Mouse (Mus musculus) G1E (cell line): ENCODE measurements at regions not wholly inside any gene's neighbourhood (a gene's known extent, or its start where the extent isn't known, plus 50 kb on each side); places are given as distances from the start of the nearest gene placed in this dataset.
"Not testable (repeated sequence)": the region's sequence is repeated elsewhere in the genome, so short reads cannot be mapped to it uniquely, and the experiment has no call there.

Source experiments
- CTCF ChIP-seq: IDR thresholded peaks from 2 replicates; pipeline ENCODE4 v1.5.1; 2012; ENCODE audit warnings: low read depth, low read length, inconsistent platforms, mixed read lengths
- GATA1 ChIP-seq: IDR thresholded peaks from 2 replicates; pipeline ENCODE4 v1.6.1; 2012; ENCODE audit warnings: borderline replicate concordance, low read length, inconsistent platforms, mixed read lengths
- TAL1 ChIP-seq: conservative IDR thresholded peaks from 2 replicates; pipeline ENCODE4 v1.6.1; 2012; ENCODE audit warnings: low read depth, low read length, inconsistent platforms, mixed read lengths

- not testable (repeated sequence) for TF ChIP-seq CTCF, TAL1, GATA1
These were observed 843.6 kb upstream of the Olfr1507 start for GRCm38 (mm10) chr14:53339167-53339566.
